Mouse (Mus musculus): Measurements from ENCODE around the gene Atp1b3.
"Not testable (repeated sequence)": the region's sequence is repeated elsewhere in the genome, so short reads cannot be mapped to it uniquely, and the experiment has no call there.

The Atp1b3 gene

GRCm38 (mm10) chr9:96363581-96364140 lies 581 bp downstream of the Atp1b3 start:
- DNase-seq (ENCODE audit: low spot score in 2 of 2), result peak; percentile 65 to 69

GRCm38 (mm10) chr9:96360056-96360455 lies 4.2 kb downstream of the Atp1b3 start:
- DNase-seq (ENCODE audit: low spot score in 2 of 2), result no peak

GRCm38 (mm10) chr9:96353799-96354198 lies 10.4 kb downstream of the Atp1b3 start:
- DNase-seq (ENCODE audit: low spot score in 2 of 2), result no peak

- no peak for DNase-seq (ENCODE audit: low spot score in 2 of 2)
Measured at GRCm38 (mm10) chr9:96353121-96353769, 11.0 kb downstream of the Atp1b3 start.

- not testable (repeated sequence) for DNase-seq (ENCODE audit: low spot score in 2 of 2)
Measured at GRCm38 (mm10) chr9:96351771-96352170, 12.5 kb downstream of the Atp1b3 start.

- no peak for DNase-seq (ENCODE audit: low spot score in 2 of 2)
Measured at GRCm38 (mm10) chr9:96350476-96350875, 13.8 kb downstream of the Atp1b3 start.

GRCm38 (mm10) chr9:96350010-96350409 lies 14.2 kb downstream of the Atp1b3 start:
- peak in 1 of 2 experiments; percentile 66 for DNase-seq (ENCODE audit: low spot score in 2 of 2)

- no peak for DNase-seq (ENCODE audit: low spot score in 2 of 2)
Measured at GRCm38 (mm10) chr9:96348885-96349284, 15.4 kb downstream of the Atp1b3 start.

- DNase-seq (ENCODE audit: low spot score in 2 of 2), result no peak
Measured at GRCm38 (mm10) chr9:96345750-96346149, 18.5 kb downstream of the Atp1b3 start.

- DNase-seq (ENCODE audit: low spot score in 2 of 2), result no peak
Measured at GRCm38 (mm10) chr9:96331146-96331545, 33.1 kb downstream of the Atp1b3 start.

- DNase-seq (ENCODE audit: low spot score in 2 of 2), result no peak
Measured at GRCm38 (mm10) chr9:96328226-96328625, 36.0 kb downstream of the Atp1b3 start.

GRCm38 (mm10) chr9:96326496-96326923 lies 37.7 kb downstream of the Atp1b3 start:
- DNase-seq (ENCODE audit: low spot score in 2 of 2), result peak in 1 of 2 experiments; percentile 40

GRCm38 (mm10) chr9:96324502-96324901 lies 39.7 kb downstream of the Atp1b3 start:
- peak; percentile 31 to 39 for DNase-seq (ENCODE audit: low spot score in 2 of 2)

GRCm38 (mm10) chr9:96322411-96323152 lies 41.7 kb downstream of the Atp1b3 start:
- no peak for DNase-seq (ENCODE audit: low spot score in 2 of 2)

GRCm38 (mm10) chr9:96320551-96320980 lies 43.7 kb downstream of the Atp1b3 start:
- DNase-seq (ENCODE audit: low spot score in 2 of 2), result peak; percentile 63 to 77

- DNase-seq (ENCODE audit: low spot score in 2 of 2), result no peak
Measured at GRCm38 (mm10) chr9:96319333-96319732, 44.9 kb downstream of the Atp1b3 start.

- no peak for DNase-seq (ENCODE audit: low spot score in 2 of 2)
Measured at GRCm38 (mm10) chr9:96312074-96312473, 52.2 kb downstream of the Atp1b3 start.

GRCm38 (mm10) chr9:96308816-96309215 lies 55.4 kb downstream of the Atp1b3 start:
- no peak for DNase-seq (ENCODE audit: low spot score in 2 of 2)

GRCm38 (mm10) chr9:96299324-96300008 lies 64.8 kb downstream of the Atp1b3 start:
- no peak for DNase-seq (ENCODE audit: low spot score in 2 of 2)

GRCm38 (mm10) chr9:96292144-96292543 lies 72.1 kb downstream of the Atp1b3 start:
- DNase-seq (ENCODE audit: low spot score in 2 of 2), result no peak

GRCm38 (mm10) chr9:96284916-96285315 lies 79.3 kb downstream of the Atp1b3 start:
- DNase-seq (ENCODE audit: low spot score in 2 of 2), result no peak
